Mouse (Mus musculus): ENCODE data around the gene Pcna. TPM values are rescaled to one million over a fixed set of nuclear protein-coding genes. Genes with fewer than 3 reads are reported as not detected.
"Not testable (repeated sequence)": the region's sequence is repeated elsewhere in the genome, so short reads cannot be mapped to it uniquely, and the experiment has no call there.

The Pcna gene
- 112 and 114 TPM in 2 replicates for polyA plus RNA-seq (2015; fragmentation: Nextera tagmentation; extraction: Ambion mirVana)

- peak within 1 kb of the TSS; percentile 62 for H3K4me3 ChIP-seq (ENCODE audit: low read length)
- H3K9ac ChIP-seq (ENCODE audit: low read depth, low read length): peak within 1 kb of the TSS; percentile 64
- H3K27ac ChIP-seq (ENCODE audit: low read depth, low read length): peak within 1 kb of the TSS; percentile 65
- under 1% methylated on average over 73 of the region's 79 CpGs for WGBS
- no peaks in the 10 kb centered on the region for H3K9me3 ChIP-seq (ENCODE audit: control insufficient read depth, low read length)
- H3K4me2 ChIP-seq (ENCODE audit: low read length): peak within 1 kb of the TSS; percentile 65
- no peaks in the 10 kb centered on the region; the same call in 1 of the 2 replicates for H3K36me3 ChIP-seq (ENCODE audit: control insufficient read depth, insufficient read depth, low read length)
- no peaks in the 10 kb centered on the region for H3K27me3 ChIP-seq (replicated peaks; ENCODE audit: control insufficient read depth, insufficient read depth, low read length)
- peak; percentile 99 for ATAC-seq
- H3K4me1 ChIP-seq (ENCODE audit: control insufficient read depth, insufficient read depth, low read depth, low read length): peaks cover 18% of the 10 kb centered on the region
Measured at GRCm38 (mm10) chr2:132252542-132253528, at the start of gene Pcna. Gene Pcna, minus strand, starts transcription at chr2:132253314.

GRCm38 (mm10) chr2:132301436-132301835, 48.3 kb upstream of the Pcna start:
- 97% methylated on average over 4 of the region's 4 CpGs for WGBS
- Histone ChIP-seq H3K36me3 (ENCODE audit: control insufficient read depth, insufficient read depth, low read length) (peaks cover 43% of the 10 kb centered on the region), H3K4me1 (ENCODE audit: control insufficient read depth, insufficient read depth, low read depth, low read length) (no peaks in the 10 kb centered on the region), H3K27ac (ENCODE audit: low read depth, low read length) (no peak overlapping the region), H3K9ac (ENCODE audit: low read depth, low read length) (no peak overlapping the region), H3K27me3 (replicated peaks; ENCODE audit: control insufficient read depth, insufficient read depth, low read length) (no peaks in the 10 kb centered on the region), H3K4me3 (ENCODE audit: low read length) (no peak overlapping the region), H3K9me3 (ENCODE audit: control insufficient read depth, low read length) (no peaks in the 10 kb centered on the region), H3K4me2 (ENCODE audit: low read length) (no peak overlapping the region)
- no peak for ATAC-seq

DNA sequence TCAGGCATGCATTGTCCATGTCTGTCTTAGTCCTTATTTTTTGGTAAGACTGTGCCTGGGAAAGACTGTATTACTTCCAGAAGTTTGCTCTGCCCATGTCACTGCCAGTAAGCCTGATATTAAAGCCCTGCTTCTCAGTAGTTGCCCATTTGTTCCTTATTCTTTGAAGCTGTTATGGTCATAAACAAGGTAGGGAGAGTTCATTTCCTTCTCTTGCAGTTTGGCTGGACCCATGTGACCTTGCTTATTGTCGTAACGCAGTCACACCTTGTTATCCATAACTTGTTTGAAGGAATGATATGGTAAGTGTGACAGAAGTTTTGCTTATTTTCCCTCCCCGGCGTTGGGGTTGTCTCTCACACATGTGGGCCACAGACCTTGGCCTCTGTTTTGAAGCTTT, 45.1 kb upstream of the Pcna start:
- WGBS: 95% methylated on average over 4 of the region's 4 CpGs
- Histone ChIP-seq H3K4me3 (ENCODE audit: low read length) (no peak overlapping the region), H3K27ac (ENCODE audit: low read depth, low read length) (no peak overlapping the region), H3K4me1 (ENCODE audit: control insufficient read depth, insufficient read depth, low read depth, low read length) (no peaks in the 10 kb centered on the region), H3K9ac (ENCODE audit: low read depth, low read length) (no peak overlapping the region), H3K27me3 (replicated peaks; ENCODE audit: control insufficient read depth, insufficient read depth, low read length) (no peaks in the 10 kb centered on the region), H3K9me3 (ENCODE audit: control insufficient read depth, low read length) (no peaks in the 10 kb centered on the region), H3K36me3 (ENCODE audit: control insufficient read depth, insufficient read depth, low read length) (peaks cover 44% of the 10 kb centered on the region), H3K4me2 (ENCODE audit: low read length) (no peak overlapping the region)
- ATAC-seq: no peak

GRCm38 (mm10) chr2:132293694-132294450, 40.8 kb upstream of the Pcna start:
- no peak overlapping the region for H3K27ac ChIP-seq (ENCODE audit: low read depth, low read length)
- H3K36me3 ChIP-seq (ENCODE audit: control insufficient read depth, insufficient read depth, low read length): peaks cover 23% of the 10 kb centered on the region
- no peak overlapping the region for H3K4me2 ChIP-seq (ENCODE audit: low read length)
- no peak overlapping the region for H3K9ac ChIP-seq (ENCODE audit: low read depth, low read length)
- 95% methylated on average over 10 of the region's 10 CpGs for WGBS
- peaks cover 15% of the 10 kb centered on the region for H3K4me1 ChIP-seq (ENCODE audit: control insufficient read depth, insufficient read depth, low read depth, low read length)
- no peaks in the 10 kb centered on the region for H3K9me3 ChIP-seq (ENCODE audit: control insufficient read depth, low read length)
- no peak for ATAC-seq
- no peaks in the 10 kb centered on the region for H3K27me3 ChIP-seq (replicated peaks; ENCODE audit: control insufficient read depth, insufficient read depth, low read length)
- H3K4me3 ChIP-seq (ENCODE audit: low read length): no peak overlapping the region

- no peak overlapping the region for H3K9ac ChIP-seq (ENCODE audit: low read depth, low read length)
- H3K27ac ChIP-seq (ENCODE audit: low read depth, low read length): no peak overlapping the region
- no peaks in the 10 kb centered on the region for H3K27me3 ChIP-seq (replicated peaks; ENCODE audit: control insufficient read depth, insufficient read depth, low read length)
- peaks cover 15% of the 10 kb centered on the region for H3K4me1 ChIP-seq (ENCODE audit: control insufficient read depth, insufficient read depth, low read depth, low read length)
- ATAC-seq: no peak
- H3K36me3 ChIP-seq (ENCODE audit: control insufficient read depth, insufficient read depth, low read length): peaks cover 11% of the 10 kb centered on the region
- H3K4me3 ChIP-seq (ENCODE audit: low read length): no peak overlapping the region
- 23% methylated on average over 4 of the region's 4 CpGs for WGBS
- H3K4me2 ChIP-seq (ENCODE audit: low read length): no peak overlapping the region
- peaks cover 3% of the 10 kb centered on the region; the same call in 1 of the 2 replicates for H3K9me3 ChIP-seq (ENCODE audit: control insufficient read depth, low read length)
Measured at GRCm38 (mm10) chr2:132292083-132292482, 39.0 kb upstream of the Pcna start.

DNA sequence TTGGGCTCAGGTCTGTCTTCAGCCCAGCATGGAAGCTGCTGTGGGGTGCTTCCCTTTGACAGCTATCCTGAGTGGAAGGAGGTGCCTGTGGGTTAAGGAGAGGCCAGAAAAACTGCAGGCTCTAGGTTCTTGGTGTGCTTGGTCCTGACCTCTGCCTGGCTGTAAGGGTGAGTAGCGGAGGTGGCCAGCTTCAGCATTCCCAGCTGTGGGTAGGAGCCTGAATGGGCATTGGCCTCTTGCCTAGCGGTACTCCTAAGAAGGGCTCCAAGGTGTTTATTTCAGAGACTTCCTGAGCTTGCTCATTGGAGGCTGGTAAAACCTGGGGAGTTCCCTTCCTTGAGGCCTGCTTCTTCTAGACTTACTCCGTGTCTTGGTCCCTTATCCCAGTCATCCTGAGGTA, 38.2 kb upstream of the Pcna start:
- H3K36me3 ChIP-seq (ENCODE audit: control insufficient read depth, insufficient read depth, low read length): peaks cover 11% of the 10 kb centered on the region
- H3K4me1 ChIP-seq (ENCODE audit: control insufficient read depth, insufficient read depth, low read depth, low read length): peaks cover 15% of the 10 kb centered on the region
- no peaks in the 10 kb centered on the region for H3K27me3 ChIP-seq (replicated peaks; ENCODE audit: control insufficient read depth, insufficient read depth, low read length)
- H3K4me3 ChIP-seq (ENCODE audit: low read length): no peak overlapping the region
- no peak for ATAC-seq
- no peak overlapping the region for H3K4me2 ChIP-seq (ENCODE audit: low read length)
- WGBS: 64% methylated on average over 3 of the region's 3 CpGs
- no peak overlapping the region for H3K9ac ChIP-seq (ENCODE audit: low read depth, low read length)
- peaks cover 3% of the 10 kb centered on the region; the same call in 1 of the 2 replicates for H3K9me3 ChIP-seq (ENCODE audit: control insufficient read depth, low read length)
- H3K27ac ChIP-seq (ENCODE audit: low read depth, low read length): no peak overlapping the region

- Histone ChIP-seq H3K4me1 (ENCODE audit: control insufficient read depth, insufficient read depth, low read depth, low read length) (peaks cover 15% of the 10 kb centered on the region), H3K27me3 (replicated peaks; ENCODE audit: control insufficient read depth, insufficient read depth, low read length) (no peaks in the 10 kb centered on the region), H3K4me3 (ENCODE audit: low read length) (no peak overlapping the region), H3K9me3 (ENCODE audit: control insufficient read depth, low read length) (peaks cover 3% of the 10 kb centered on the region; the same call in 1 of the 2 replicates), H3K27ac (ENCODE audit: low read depth, low read length) (no peak overlapping the region), H3K36me3 (ENCODE audit: control insufficient read depth, insufficient read depth, low read length) (peaks cover 11% of the 10 kb centered on the region), H3K4me2 (ENCODE audit: low read length) (no peak overlapping the region), H3K9ac (ENCODE audit: low read depth, low read length) (no peak overlapping the region)
- no peak for ATAC-seq
- 60% methylated on average over 6 of the region's 6 CpGs for WGBS
Measured at GRCm38 (mm10) chr2:132290808-132291207, 37.7 kb upstream of the Pcna start.

DNA sequence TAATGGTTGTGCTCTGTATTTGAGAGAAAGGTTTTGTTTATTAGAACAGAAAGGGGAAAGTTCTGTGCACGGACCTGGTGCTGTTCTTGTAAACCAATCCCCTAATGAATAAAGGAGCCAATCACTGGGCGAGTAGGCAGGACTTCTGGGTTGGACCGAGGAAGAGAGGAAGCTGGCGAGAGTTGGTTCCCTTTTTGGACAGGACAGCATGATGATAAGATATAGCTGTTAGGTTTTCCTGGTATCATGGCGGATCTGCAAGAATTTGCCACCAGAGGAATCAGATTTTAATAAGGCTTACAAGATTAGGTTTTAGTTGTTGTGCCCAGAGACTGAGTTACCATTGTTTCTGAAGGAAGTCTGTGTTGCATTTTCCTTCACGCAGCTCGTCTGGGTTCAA, 36.1 kb upstream of the Pcna start:
- H3K4me2 ChIP-seq (ENCODE audit: low read length): not testable (repeated sequence)
- WGBS: 86% methylated on average over 5 of the region's 7 CpGs

More for the DNA sequence above, 36.1 kb upstream of the Pcna start:
- not testable (repeated sequence) for ATAC-seq; H3K9me3 ChIP-seq (ENCODE audit: control insufficient read depth, low read length); H3K9ac ChIP-seq (ENCODE audit: low read depth, low read length); H3K27me3 ChIP-seq (replicated peaks; ENCODE audit: control insufficient read depth, insufficient read depth, low read length); H3K36me3 ChIP-seq (ENCODE audit: control insufficient read depth, insufficient read depth, low read length); H3K4me3 ChIP-seq (ENCODE audit: low read length); H3K27ac ChIP-seq (ENCODE audit: low read depth, low read length)
- peaks cover 15% of the 10 kb centered on the region for H3K4me1 ChIP-seq (ENCODE audit: control insufficient read depth, insufficient read depth, low read depth, low read length)

Measured in hindbrain, embryonic 16.5 days (tissue).